Comparison of ENCODE assay signal across 8 mouse cellular contexts in the genomic region with DNA sequence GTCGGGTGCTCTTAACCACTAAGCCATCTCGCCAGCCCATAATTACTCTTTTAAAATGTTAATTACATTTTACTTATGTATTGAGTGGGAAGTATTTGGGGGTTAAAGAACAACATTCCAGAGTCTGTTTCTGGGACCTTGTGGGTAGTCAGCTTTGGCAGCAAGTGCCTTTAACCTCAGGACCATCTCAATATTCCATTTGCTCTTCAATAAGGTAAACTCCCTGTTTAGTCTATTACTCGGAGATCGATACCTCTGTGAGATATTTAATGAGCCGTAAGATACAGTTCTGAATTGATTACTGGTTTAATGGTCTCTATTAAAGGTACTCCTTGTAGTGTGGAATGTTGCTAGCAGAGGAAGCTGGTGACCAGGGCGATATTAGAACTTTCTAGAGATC. TPM values are rescaled to one million over a fixed set of nuclear protein-coding genes. Genes with fewer than 3 reads are reported as not detected.
DNase-seq lines count a peak whose midpoint lies in the region; ATAC-seq and TF ChIP-seq lines count a peak whose summit lies in the region.

No protein-coding gene starts in this region.

- H3K36me3 ChIP-seq in kidney, embryonic 15.5 days: no peaks in the 10 kb centered on the region
- H3K36me3 ChIP-seq in kidney, adult 2 months (ENCODE audit: control insufficient read depth, insufficient read depth, low read length): no peaks in the 10 kb centered on the region
- no peaks in the 10 kb centered on the region for H3K36me3 ChIP-seq in embryonic facial prominence, embryonic 10.5 days (replicated peaks)
- H3K36me3 ChIP-seq in hindbrain, postnatal 0 days (ENCODE audit: insufficient read depth, low read length): no peaks in the 10 kb centered on the region
- H3K36me3 ChIP-seq in midbrain, embryonic 15.5 days (replicated peaks): no peaks in the 10 kb centered on the region

- TF ChIP-seq CTCF in kidney, adult 2 months (conservative IDR thresholded peaks at IDR 0.05; ENCODE audit: insufficient read depth, insufficient read length, low read depth, low read length): no peak
- no peak for TF ChIP-seq CTCF in hindbrain, postnatal 0 days (IDR thresholded peaks at IDR 0.05; ENCODE audit: low read depth)

- peak overlapping the region; percentile 88 for H3K4me3 ChIP-seq in kidney, embryonic 15.5 days (replicated peaks)
- H3K4me3 ChIP-seq in kidney, adult 2 months (ENCODE audit: insufficient read depth, low read depth, low read length): no peak overlapping the region
- peak overlapping the region; percentile 87 for H3K4me3 ChIP-seq in embryonic facial prominence, embryonic 10.5 days
- H3K4me3 ChIP-seq in hindbrain, postnatal 0 days (ENCODE audit: low read length): peak overlapping the region; percentile 88
- H3K4me3 ChIP-seq in midbrain, embryonic 15.5 days: peak overlapping the region; percentile 84

- DNase-seq in kidney, adult 2 months: no peak
- no peak for DNase-seq in embryonic facial prominence, embryonic 10.5 days (ENCODE audit: low spot score)
- no peak for DNase-seq in hindbrain, postnatal 0 days (ENCODE audit: low spot score)
- DNase-seq in spleen, adult 12 weeks (ENCODE audit: low spot score): no peak
- DNase-seq in embryo, embryonic 9.5 days (ENCODE audit: extremely low spot score): no peak
- DNase-seq in kidney, postnatal 4 days: no peak

- H3K9ac ChIP-seq in kidney, embryonic 15.5 days: no peak overlapping the region
- no peak overlapping the region for H3K9ac ChIP-seq in hindbrain, postnatal 0 days (replicated peaks; ENCODE audit: low read length)
- no peak overlapping the region for H3K9ac ChIP-seq in midbrain, embryonic 15.5 days

- H3K4me2 ChIP-seq in kidney, embryonic 15.5 days: peak overlapping the region; percentile 77
- peak overlapping the region; percentile 69 for H3K4me2 ChIP-seq in hindbrain, postnatal 0 days (ENCODE audit: low read depth, low read length)
- peak overlapping the region; percentile 79 for H3K4me2 ChIP-seq in midbrain, embryonic 15.5 days

- 35% methylated on average over 6 of the region's 6 CpGs for WGBS in kidney, embryonic 15.5 days
- WGBS in kidney, adult 2 months: 15% methylated on average over 6 of the region's 6 CpGs
- 52% methylated on average over 6 of the region's 6 CpGs for WGBS in embryonic facial prominence, embryonic 10.5 days
- 33% methylated on average over 6 of the region's 6 CpGs for WGBS in hindbrain, postnatal 0 days
- WGBS in midbrain, embryonic 15.5 days: 36% methylated on average over 6 of the region's 6 CpGs

- no peaks in the 10 kb centered on the region for H3K9me3 ChIP-seq in kidney, embryonic 15.5 days (replicated peaks)
- no peaks in the 10 kb centered on the region for H3K9me3 ChIP-seq in embryonic facial prominence, embryonic 10.5 days
- H3K9me3 ChIP-seq in hindbrain, postnatal 0 days (ENCODE audit: low read length): no peaks in the 10 kb centered on the region
- no peaks in the 10 kb centered on the region for H3K9me3 ChIP-seq in midbrain, embryonic 15.5 days

- no peak for TF ChIP-seq POLR2A in kidney, adult 2 months (IDR thresholded peaks at IDR 0.05; ENCODE audit: low read depth, low read length)

- H3K27ac ChIP-seq in kidney, embryonic 15.5 days: peak overlapping the region; percentile 97
- H3K27ac ChIP-seq in kidney, adult 2 months (ENCODE audit: insufficient read depth, low read depth, low read length): no peak overlapping the region
- H3K27ac ChIP-seq in embryonic facial prominence, embryonic 10.5 days (replicated peaks): no peak overlapping the region
- H3K27ac ChIP-seq in hindbrain, postnatal 0 days: no peak overlapping the region
- H3K27ac ChIP-seq in midbrain, embryonic 15.5 days: peak overlapping the region; percentile 93; the same call in 1 of the 2 replicates

- H3K4me1 ChIP-seq in kidney, embryonic 15.5 days: peaks cover 23% of the 10 kb centered on the region
- peaks cover 12% of the 10 kb centered on the region; the same call in 1 of the 2 replicates for H3K4me1 ChIP-seq in kidney, adult 2 months (ENCODE audit: control insufficient read depth, insufficient read depth, low read length)
- H3K4me1 ChIP-seq in embryonic facial prominence, embryonic 10.5 days: peaks cover 23% of the 10 kb centered on the region
- peaks cover 9% of the 10 kb centered on the region for H3K4me1 ChIP-seq in hindbrain, postnatal 0 days (ENCODE audit: insufficient read depth, low read length)
- H3K4me1 ChIP-seq in midbrain, embryonic 15.5 days: peaks cover 19% of the 10 kb centered on the region

- ATAC-seq in kidney, embryonic 15.5 days (replicated peaks; ENCODE audit: low FRiP score): no peak
- no peak for ATAC-seq in hindbrain, postnatal 0 days
- no peak for ATAC-seq in midbrain, embryonic 15.5 days (replicated peaks)

- no peaks in the 10 kb centered on the region for H3K27me3 ChIP-seq in kidney, embryonic 15.5 days
- no peaks in the 10 kb centered on the region for H3K27me3 ChIP-seq in kidney, adult 2 months (replicated peaks; ENCODE audit: control insufficient read depth, insufficient read depth, low read length)
- H3K27me3 ChIP-seq in embryonic facial prominence, embryonic 10.5 days (replicated peaks; ENCODE audit: low read depth, poor library complexity, severe bottlenecking): no peaks in the 10 kb centered on the region
- no peaks in the 10 kb centered on the region for H3K27me3 ChIP-seq in hindbrain, postnatal 0 days (ENCODE audit: insufficient read depth, low read length)
- H3K27me3 ChIP-seq in midbrain, embryonic 15.5 days (replicated peaks): no peaks in the 10 kb centered on the region

RNA-seq across cellular contexts. Expression of a gene that starts 1.0 kb away (rescaled TPM):
- 32.3 and 32.6 TPM in 2 replicates for polyA plus RNA-seq in kidney, embryonic 15.5 days (2015; fragmentation: Nextera tagmentation; extraction: Ambion mirVana)
- 13.8 and 14.1 TPM in 2 replicates for polyA plus RNA-seq in kidney, adult 2 months (2012; rRNA removed)
- 29.7 TPM in 2 replicates for polyA plus RNA-seq in embryonic facial prominence, embryonic 10.5 days (2016; fragmentation: Nextera tagmentation; extraction: Ambion mirVana)
- 26.3 and 29.0 TPM in 2 replicates for total RNA-seq in hindbrain, postnatal 0 days (2014; rRNA removed)
- polyA plus RNA-seq in hindbrain, postnatal 0 days (2015; fragmentation: Nextera tagmentation; extraction: Ambion mirVana): 35.2 and 38.5 TPM in 2 replicates
- polyA plus RNA-seq in midbrain, embryonic 15.5 days (2015; fragmentation: Nextera tagmentation; extraction: Ambion mirVana): 36.8 and 38.9 TPM in 2 replicates

RNA-seq across cellular contexts. Expression of a gene that starts 45.9 kb away (rescaled TPM):
- polyA plus RNA-seq in kidney, embryonic 15.5 days (2015; fragmentation: Nextera tagmentation; extraction: Ambion mirVana): 5.1 and 6.2 TPM in 2 replicates
- polyA plus RNA-seq in kidney, adult 2 months (2012; rRNA removed): 15.5 and 17.0 TPM in 2 replicates
- 1.8 and 2.1 TPM in 2 replicates for polyA plus RNA-seq in embryonic facial prominence, embryonic 10.5 days (2016; fragmentation: Nextera tagmentation; extraction: Ambion mirVana)
- 2.9 and 3.3 TPM in 2 replicates for total RNA-seq in hindbrain, postnatal 0 days (2014; rRNA removed)
- polyA plus RNA-seq in hindbrain, postnatal 0 days (2015; fragmentation: Nextera tagmentation; extraction: Ambion mirVana): 3.6 and 4.3 TPM in 2 replicates
- 1.9 and 2.2 TPM in 2 replicates for polyA plus RNA-seq in midbrain, embryonic 15.5 days (2015; fragmentation: Nextera tagmentation; extraction: Ambion mirVana)

Comparison
In these comparisons a context has a peak if more than half of its experiments do, and no peak if none do; other contexts are left out.
1. H3K27ac ChIP-seq: peak in kidney, embryonic 15.5 days (single experiment) and midbrain, embryonic 15.5 days (single experiment); none in kidney, adult 2 months (single experiment), embryonic facial prominence, embryonic 10.5 days (single experiment) and hindbrain, postnatal 0 days (single experiment).
2. Peak in every context shown above with its lines, with median percentiles within 50 percentile points of each other: H3K4me2 ChIP-seq.